Mouse (Mus musculus): ENCODE measurements around the gene Zfp82. TPM values are rescaled to one million over a fixed set of nuclear protein-coding genes. Genes with fewer than 3 reads are reported as not detected.
"Not testable (repeated sequence)": the region's sequence is repeated elsewhere in the genome, so short reads cannot be mapped to it uniquely, and the experiment has no call there.

Gene Zfp82
- total RNA-seq (2021), result 1 to 10 TPM; 3.2 to 4.1 TPM
- long read RNA-seq, partial matches to known transcripts, result 0 of 2 reads
- long read RNA-seq, other reads (novel, unspliced or antisense), result 2 of 2 reads

GRCm38 (mm10) chr7:30072146-30073028 lies at the start of gene Zfp82:
Gene Zfp82, minus strand, starts transcription at chr7:30072900.
- DNase-seq (ENCODE audit: low spot score in 2 of 2), result peak; percentile 69 to 84

DNA sequence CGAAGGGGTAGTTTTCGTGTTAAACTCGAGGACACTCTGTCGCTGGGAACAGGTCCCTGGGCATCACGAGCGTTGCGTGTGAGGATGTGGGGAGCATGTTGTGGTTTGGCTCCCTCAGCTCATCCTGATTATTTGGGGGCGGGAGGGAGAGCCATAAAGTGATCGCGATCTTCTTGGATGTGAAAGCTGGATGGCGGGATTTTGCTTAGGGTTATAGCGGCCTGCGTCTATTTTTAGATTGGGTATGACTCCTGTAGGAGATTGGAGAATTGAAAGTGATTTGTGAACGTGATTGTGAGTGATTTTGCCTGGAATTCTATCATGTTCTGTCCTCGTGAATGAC lies 49.5 kb upstream of the Zfp82 start:
- DNase-seq (ENCODE audit: low spot score in 2 of 2), result no peak

DNA sequence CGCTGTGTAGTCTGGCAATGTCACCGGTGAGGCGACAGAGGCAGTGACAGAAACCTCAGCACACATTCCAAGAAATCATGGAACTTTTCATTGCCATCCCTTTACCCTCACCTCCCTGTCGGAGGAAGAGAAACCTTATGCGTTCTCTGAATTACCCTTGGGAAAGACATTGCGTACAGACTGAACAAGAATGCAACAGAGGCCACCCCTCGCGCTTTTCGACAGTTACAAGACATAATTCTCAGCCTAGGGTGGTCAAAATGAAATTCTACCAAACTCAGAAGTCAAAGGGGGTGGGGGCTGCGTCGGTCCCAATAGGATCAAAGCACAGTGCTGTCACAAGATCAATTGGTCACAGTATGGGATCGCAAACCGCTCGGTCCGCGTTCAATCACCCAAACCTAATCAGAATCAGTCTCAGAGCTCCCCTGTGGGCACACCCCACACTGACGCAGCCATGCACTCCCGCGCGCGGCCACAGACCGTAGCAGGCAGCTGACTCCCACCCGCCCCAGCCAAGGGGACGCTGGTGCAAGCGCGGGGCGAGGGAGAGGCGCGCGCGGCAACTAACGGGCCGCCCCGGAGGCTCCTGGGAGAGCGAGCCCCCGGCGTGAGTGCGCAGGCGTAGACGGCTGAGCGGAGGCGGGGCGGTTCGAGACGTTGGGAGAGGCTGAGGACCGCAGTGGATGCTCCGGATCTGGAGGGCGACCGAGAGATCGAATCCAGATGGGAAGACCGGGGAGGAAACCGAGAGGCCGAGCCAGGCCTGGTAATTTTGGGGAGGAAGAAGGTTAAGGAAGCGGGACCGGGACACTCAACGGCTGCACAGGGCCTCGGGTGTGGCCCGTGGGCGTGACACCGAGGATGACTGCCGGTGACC lies 48.8 kb upstream of the Zfp82 start, which contains the start of gene Zfp382:
Zfp382 (plus strand) TSS at position 635 of the 880 bp plus-strand sequence.
- peak; percentile 89 to 92 for DNase-seq (ENCODE audit: low spot score in 2 of 2)

- not testable (repeated sequence) for DNase-seq (ENCODE audit: low spot score in 2 of 2)
Observed at GRCm38 (mm10) chr7:30117935-30118334, 45.2 kb upstream of the Zfp82 start.

DNA sequence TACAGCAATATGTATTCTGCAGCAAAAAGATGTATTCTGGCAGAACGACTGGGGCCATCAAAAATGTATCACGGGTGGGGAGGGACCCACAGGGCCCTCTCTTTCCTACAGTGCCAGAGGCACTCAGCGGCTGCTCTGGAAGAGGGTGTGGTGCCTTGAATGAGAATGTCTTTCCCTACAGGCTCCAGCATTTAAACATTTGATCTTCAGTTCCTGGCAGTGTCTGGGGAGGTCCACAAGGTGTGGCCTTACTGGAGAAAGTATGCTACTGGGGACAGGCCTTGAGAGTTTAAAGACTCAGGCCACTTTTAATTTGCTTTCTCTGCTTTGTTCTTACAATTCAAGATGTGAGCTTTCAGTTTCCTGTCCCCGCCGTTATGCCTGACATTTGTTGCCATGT lies 43.4 kb upstream of the Zfp82 start:
- DNase-seq (ENCODE audit: low spot score in 2 of 2), result no peak

DNA sequence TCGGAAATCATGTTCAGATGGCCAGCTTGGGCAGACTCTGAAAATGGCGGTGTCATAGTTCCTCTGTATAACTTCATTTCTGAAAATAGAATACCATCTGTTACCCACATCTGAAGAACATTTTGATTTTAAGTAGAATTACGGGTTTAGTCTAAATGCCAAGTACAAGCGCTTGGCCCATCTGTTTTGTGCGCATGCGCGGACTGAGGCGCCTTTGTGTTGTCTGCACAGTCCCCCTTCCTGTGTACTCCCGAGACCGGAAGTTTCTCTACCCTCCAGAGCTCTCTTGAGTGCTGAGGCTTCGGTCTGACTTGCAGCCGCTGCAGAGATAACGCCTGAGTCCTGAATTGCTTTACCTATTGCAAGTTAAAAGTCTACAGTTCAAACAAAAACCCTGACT lies 26.6 kb upstream of the Zfp82 start:
- DNase-seq (ENCODE audit: low spot score in 2 of 2), result peak; percentile 59 to 70

GRCm38 (mm10) chr7:30095551-30096125 lies 22.9 kb upstream of the Zfp82 start:
- no peak for DNase-seq (ENCODE audit: low spot score in 2 of 2)

GRCm38 (mm10) chr7:30094646-30095429 lies 22.1 kb upstream of the Zfp82 start, which contains the start of gene Zfp260:
Gene Zfp260, plus strand, starts transcription at chr7:30094777.
- DNase-seq (ENCODE audit: low spot score in 2 of 2), result peak; percentile 88 to 93

- no peak for DNase-seq (ENCODE audit: low spot score in 2 of 2)
Observed at GRCm38 (mm10) chr7:30093918-30094415, 21.3 kb upstream of the Zfp82 start.

- no peak for DNase-seq (ENCODE audit: low spot score in 2 of 2)
Observed at GRCm38 (mm10) chr7:30092666-30093065, 20.0 kb upstream of the Zfp82 start.

GRCm38 (mm10) chr7:30090970-30091585 lies 18.4 kb upstream of the Zfp82 start:
- DNase-seq (ENCODE audit: low spot score in 2 of 2), result no peak

DNA sequence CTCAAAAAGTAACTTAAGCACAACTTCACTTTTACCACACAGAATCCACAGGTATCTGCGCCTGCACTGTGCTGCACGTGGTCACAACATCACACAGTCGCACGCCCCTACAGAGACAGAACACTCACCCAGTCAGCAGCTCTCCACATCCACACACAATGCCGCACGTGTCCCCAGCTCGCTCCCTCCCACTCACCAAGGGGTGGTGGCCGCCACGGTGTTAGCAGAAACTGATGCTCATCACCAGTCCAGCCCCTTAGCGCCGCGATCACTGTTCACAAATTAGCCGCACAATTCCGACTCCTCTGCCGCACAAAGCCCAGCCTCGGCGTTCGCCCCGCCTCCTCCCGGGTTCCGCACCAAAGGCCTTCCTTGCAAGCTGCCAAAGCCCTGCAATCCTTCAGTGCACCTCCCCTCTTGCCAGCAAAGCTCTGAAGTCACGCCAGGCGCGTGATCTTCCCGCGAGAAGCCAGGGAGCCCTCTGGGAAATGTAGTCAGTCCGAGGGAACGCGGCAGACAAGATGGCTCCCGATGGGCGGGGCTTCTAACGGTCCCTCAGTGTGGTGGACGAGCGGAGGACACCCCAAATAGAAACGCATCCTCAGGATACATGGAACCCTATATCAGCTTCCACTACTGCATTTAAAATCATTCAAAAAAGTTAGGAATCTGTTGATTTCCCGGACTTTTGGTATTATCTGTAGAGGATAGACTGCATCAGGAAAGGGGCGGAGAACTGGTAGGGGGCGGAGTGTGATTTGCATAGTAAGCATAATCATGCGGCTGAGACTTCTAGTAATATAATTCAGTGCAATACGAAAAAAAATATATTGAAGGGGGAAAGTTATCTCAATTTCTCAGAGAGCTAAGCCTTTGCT lies 17.6 kb upstream of the Zfp82 start, which contains the start of the genes Gm26920 and Zfp566:
Gm26920 (minus strand) TSS at position 319 of the 878 bp plus-strand sequence.
Zfp566 (minus strand) TSS at position 436 of the 878 bp plus-strand sequence.
- peak; percentile 97 for DNase-seq (ENCODE audit: low spot score in 2 of 2)

DNA sequence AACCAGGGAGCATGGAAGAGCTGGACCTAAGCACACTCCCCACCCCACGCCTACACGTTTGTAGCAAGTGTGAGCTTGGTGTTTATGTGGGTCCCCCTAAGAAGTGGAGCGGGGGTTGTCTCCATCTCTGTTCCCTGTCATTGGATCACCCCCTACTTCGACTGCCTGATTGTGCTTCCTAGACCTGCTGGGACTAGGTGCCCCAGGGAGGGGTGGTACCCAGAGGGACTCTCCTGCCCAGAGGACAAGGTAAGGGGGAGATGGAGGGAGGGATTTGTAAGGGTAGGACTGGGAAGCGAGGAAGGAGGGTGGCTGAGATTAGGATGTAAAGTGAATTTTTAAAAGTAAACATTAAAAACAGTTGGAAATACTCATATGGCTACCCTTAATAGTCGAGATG lies 16.7 kb upstream of the Zfp82 start:
- no peak for DNase-seq (ENCODE audit: low spot score in 2 of 2)

DNA sequence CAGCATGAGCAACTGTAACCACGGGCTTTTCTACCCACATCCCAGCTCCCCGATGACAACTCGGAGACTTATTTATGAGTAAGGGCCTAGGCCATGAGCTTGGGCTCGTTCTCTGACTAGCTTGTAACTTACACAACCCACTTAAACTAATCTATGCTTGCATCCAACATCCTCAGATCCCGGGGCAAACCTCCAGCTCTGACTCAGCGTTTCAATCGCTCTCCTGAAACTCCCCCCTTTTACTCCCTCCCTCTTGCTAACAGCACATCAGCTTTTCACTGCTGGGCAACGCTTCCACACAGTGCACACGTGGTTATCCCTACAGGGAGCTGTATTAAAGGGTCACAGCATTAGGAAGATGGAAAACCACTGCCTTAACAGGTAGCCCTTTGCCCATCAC lies 13.8 kb upstream of the Zfp82 start:
- DNase-seq (ENCODE audit: low spot score in 2 of 2), result no peak

GRCm38 (mm10) chr7:30064622-30065021 lies 8.1 kb downstream of the Zfp82 start:
- no peak for DNase-seq (ENCODE audit: low spot score in 2 of 2)

DNA sequence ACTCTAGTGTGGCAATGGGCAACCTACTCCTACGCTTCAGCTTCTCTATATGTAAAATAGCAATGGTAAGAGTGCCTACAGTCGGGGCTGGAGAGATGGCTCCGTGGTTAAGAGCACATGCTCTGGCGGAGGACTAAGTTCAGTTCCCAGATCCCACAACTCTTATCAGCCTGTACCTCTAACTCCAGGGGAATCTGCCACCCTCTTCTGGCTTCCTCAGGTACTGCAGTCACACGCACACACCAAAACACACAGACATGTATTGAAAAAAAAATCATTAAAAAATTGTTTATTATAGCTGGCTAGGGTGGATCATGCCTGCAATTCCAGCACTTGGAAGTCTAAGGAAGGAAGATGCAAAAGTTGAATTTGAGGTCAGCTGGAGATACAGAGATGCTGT lies 10.2 kb downstream of the Zfp82 start:
- no peak for DNase-seq (ENCODE audit: low spot score in 2 of 2)

DNA sequence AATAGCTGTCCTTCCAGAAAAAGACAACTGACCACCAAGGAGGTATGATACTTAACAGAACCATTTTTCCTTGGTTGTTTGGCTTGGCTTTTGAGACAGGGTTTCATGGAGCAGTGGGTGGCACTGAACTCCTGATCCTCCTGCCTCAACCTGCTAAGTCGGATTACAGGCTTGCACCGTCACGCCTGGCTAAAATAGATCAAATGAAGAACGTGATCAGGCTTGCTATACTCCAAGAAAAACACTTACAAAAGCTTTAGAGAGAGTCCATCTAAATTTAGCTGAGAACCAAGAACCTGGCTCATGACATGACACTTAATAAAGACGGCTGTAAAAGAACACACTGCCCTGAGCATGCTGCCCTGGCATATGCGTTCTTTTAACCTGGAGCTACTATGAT lies 12.4 kb downstream of the Zfp82 start:
- no peak for DNase-seq (ENCODE audit: low spot score in 2 of 2)

GRCm38 (mm10) chr7:30053591-30053990 lies 19.1 kb downstream of the Zfp82 start:
- DNase-seq (ENCODE audit: low spot score in 2 of 2), result no peak

Data from layer of hippocampus, postnatal 10 days (tissue).